Mouse (Mus musculus) testis, adult 2 months (tissue): ENCODE measurements around the gene Ccdc146.

Experiments
- CTCF ChIP-seq: fragments of 200-500 bp; IDR thresholded peaks from 2 replicates; pipeline ENCODE4 v1.5.1; 2012; ENCODE audit warnings: low read depth, mild to moderate bottlenecking, inconsistent platforms, low read length, moderate library complexity; ENCODE audit not compliant: control insufficient read depth, insufficient read depth, insufficient replicate concordance
- POLR2A ChIP-seq: fragments of 200-500 bp; IDR thresholded peaks from 2 replicates; pipeline ENCODE4 v1.6.1; 2012; ENCODE audit warnings: low read depth, mild to moderate bottlenecking, inconsistent platforms, low read length, moderate library complexity; ENCODE audit not compliant: control insufficient read depth

GRCm38 (mm10) chr5:21290594-21290993 lies 133.9 kb downstream of the Ccdc146 start:
- TF ChIP-seq POLR2A (no peak), CTCF (no peak)
